Mouse (Mus musculus) heart, adult 18-20 months (tissue): ENCODE data around the gene Camkk2. TPM values are rescaled to one million over a fixed set of nuclear protein-coding genes. Genes with fewer than 3 reads are reported as not detected.

Source experiments
- DNase-seq, 2 experiments: peaks; one replicate each; pipeline ENCODE4 v3.0.0; 2021 to 2022; ENCODE audit warnings: mixed read lengths in 1 of 2
- total RNA-seq, 2 experiments: library from RNA; stranded (reverse); gene quantifications; 2 replicates each; pipeline ENCODE4 v1.2.3; 2021

The Camkk2 gene
- total RNA-seq, 2 experiments from 2014 or later: 8.6 to 12.1 TPM

GRCm38 (mm10) chr5:122735853-122736252, 43.4 kb downstream of the Camkk2 start:
- no peak for DNase-seq

- no peak for DNase-seq
These were observed 45.3 kb downstream of the Camkk2 start for GRCm38 (mm10) chr5:122733881-122734280.

GRCm38 (mm10) chr5:122731991-122732673, 47.1 kb downstream of the Camkk2 start:
- DNase-seq: peak; percentile 42 to 59

GRCm38 (mm10) chr5:122731321-122731720, 47.9 kb downstream of the Camkk2 start:
- peak; percentile 66 to 87 for DNase-seq

GRCm38 (mm10) chr5:122730776-122731175, 48.4 kb downstream of the Camkk2 start:
- no peak for DNase-seq

- DNase-seq: no peak
These were observed 52.1 kb downstream of the Camkk2 start for GRCm38 (mm10) chr5:122727096-122727495.

- no peak for DNase-seq
These were observed 52.6 kb downstream of the Camkk2 start for GRCm38 (mm10) chr5:122726595-122726994.

- peak; percentile 62 to 81 for DNase-seq
These were observed 53.1 kb downstream of the Camkk2 start for GRCm38 (mm10) chr5:122726068-122726467.

- DNase-seq: no peak
These were observed 53.8 kb downstream of the Camkk2 start for GRCm38 (mm10) chr5:122725453-122725852.

GRCm38 (mm10) chr5:122719168-122719567, 60.0 kb downstream of the Camkk2 start:
- no peak for DNase-seq

- no peak for DNase-seq
These were observed 60.8 kb downstream of the Camkk2 start for GRCm38 (mm10) chr5:122718400-122718799.

GRCm38 (mm10) chr5:122716793-122717192, 62.4 kb downstream of the Camkk2 start:
- no peak for DNase-seq

- DNase-seq: no peak
These were observed 63.5 kb downstream of the Camkk2 start for GRCm38 (mm10) chr5:122715723-122716122.

- no peak for DNase-seq
These were observed 70.4 kb downstream of the Camkk2 start for GRCm38 (mm10) chr5:122708819-122709218.

- DNase-seq: peak; percentile 89 to 92
These were observed 71.7 kb downstream of the Camkk2 start, which contains the start of gene P2rx4 for GRCm38 (mm10) chr5:122707276-122708181. Gene P2rx4 (plus strand): TSS chr5:122707544.

- DNase-seq: no peak
These were observed 72.3 kb downstream of the Camkk2 start for GRCm38 (mm10) chr5:122706917-122707275.

- DNase-seq: no peak
These were observed 74.0 kb downstream of the Camkk2 start for GRCm38 (mm10) chr5:122705174-122705573.

- DNase-seq: no peak
These were observed 74.6 kb downstream of the Camkk2 start for GRCm38 (mm10) chr5:122704571-122704970.

GRCm38 (mm10) chr5:122703574-122703973, 75.6 kb downstream of the Camkk2 start:
- no peak for DNase-seq

- peak in 1 of 2 experiments; percentile 57 for DNase-seq
These were observed 77.1 kb downstream of the Camkk2 start for GRCm38 (mm10) chr5:122702156-122702555.

GRCm38 (mm10) chr5:122700837-122701212, 78.4 kb downstream of the Camkk2 start:
- DNase-seq: no peak

- DNase-seq: no peak
These were observed 78.9 kb downstream of the Camkk2 start for GRCm38 (mm10) chr5:122700109-122700836.

GRCm38 (mm10) chr5:122698701-122699060, 80.5 kb downstream of the Camkk2 start:
- DNase-seq: peak; percentile 39 to 45
